Mouse (Mus musculus): ENCODE measurements around the gene Pyroxd2.
"Not testable (repeated sequence)": the region's sequence is repeated elsewhere in the genome, so short reads cannot be mapped to it uniquely, and the experiment has no call there.

Pyroxd2 gene

DNA sequence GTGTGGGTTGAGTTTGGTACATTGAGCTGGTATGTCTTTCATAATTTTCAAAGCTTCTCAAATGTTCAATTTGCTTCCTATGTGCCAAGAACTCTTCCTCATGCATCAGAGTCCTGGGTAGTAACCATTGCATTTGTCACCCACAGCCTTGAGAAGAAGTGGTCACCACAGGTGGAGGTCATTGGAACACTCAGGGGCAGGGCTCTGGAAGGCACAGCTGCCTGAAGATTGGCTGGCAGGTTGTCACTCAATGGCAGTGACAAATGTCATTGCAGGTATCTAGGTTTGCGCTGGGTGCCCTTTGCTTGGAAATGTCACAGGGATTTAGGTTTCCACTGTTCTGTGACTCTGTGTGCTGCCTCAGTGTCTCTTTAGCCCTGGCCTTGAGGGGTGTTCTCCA lies 62.3 kb downstream of the Pyroxd2 start:
- no peak for DNase-seq (ENCODE audit: low read depth, low spot score)

DNA sequence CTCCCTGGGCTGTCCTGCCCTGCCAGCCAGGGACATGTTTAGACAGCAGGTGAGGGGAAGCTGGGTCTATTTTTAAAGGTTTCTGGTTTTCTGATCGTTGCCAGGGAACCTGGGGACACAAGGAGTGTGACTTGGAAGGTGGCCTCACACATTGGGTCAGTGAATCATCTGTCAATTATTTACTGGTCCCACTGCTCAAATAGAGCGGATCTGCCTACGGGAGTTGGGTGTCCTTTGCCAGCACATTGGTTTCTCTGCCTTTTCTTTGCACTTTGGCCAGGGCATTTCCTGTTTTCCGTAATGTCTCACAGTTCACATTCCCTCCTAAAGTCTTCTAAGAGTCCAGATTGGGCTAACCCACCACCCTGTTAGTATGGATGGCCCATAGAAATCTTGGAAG lies 62.8 kb downstream of the Pyroxd2 start:
- no peak for DNase-seq (ENCODE audit: low read depth, low spot score)

DNA sequence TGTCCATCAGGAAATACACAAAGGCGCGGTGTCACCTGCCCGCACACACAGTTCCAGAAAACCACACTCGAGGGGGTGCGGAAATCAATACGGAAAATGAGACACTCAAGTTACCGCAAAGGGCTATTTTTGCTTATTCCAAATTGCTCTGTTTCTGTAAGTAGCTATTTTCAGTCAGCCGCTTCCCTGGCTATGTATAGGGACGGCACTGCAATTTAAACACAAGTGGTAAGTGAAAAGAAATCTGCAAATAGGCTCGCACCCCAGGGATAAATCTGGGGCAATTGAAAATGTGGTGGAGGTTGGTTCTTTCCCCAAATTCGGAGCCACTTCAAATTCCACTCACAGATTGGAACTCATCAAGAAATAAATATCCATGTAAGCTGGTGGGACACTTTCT lies 63.3 kb downstream of the Pyroxd2 start:
- no peak for DNase-seq (ENCODE audit: low read depth, low spot score)

- DNase-seq (ENCODE audit: low read depth, low spot score): not testable (repeated sequence)
Measured at GRCm38 (mm10) chr19:42682776-42683175, 69.8 kb downstream of the Pyroxd2 start.

DNA sequence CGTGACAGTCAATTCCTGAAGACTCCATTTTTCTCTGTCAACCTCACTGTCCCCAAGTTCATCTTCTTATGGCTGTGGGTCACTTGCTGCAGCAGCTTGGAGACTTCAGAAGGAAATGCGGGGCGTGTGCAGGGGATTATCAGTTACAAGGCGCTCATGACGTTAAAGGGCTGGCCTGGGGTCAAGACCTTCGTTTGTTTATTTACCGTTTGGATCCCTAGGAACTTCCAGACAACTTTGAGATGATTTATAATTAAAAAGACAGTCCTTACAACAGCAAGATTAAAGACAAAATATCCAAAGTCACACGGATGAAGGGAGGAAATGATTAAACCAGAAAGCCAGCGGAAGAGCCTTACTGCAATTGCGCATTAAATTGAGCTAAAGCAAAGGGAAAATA lies 74.4 kb downstream of the Pyroxd2 start:
- DNase-seq (ENCODE audit: low read depth, low spot score): no peak

DNA sequence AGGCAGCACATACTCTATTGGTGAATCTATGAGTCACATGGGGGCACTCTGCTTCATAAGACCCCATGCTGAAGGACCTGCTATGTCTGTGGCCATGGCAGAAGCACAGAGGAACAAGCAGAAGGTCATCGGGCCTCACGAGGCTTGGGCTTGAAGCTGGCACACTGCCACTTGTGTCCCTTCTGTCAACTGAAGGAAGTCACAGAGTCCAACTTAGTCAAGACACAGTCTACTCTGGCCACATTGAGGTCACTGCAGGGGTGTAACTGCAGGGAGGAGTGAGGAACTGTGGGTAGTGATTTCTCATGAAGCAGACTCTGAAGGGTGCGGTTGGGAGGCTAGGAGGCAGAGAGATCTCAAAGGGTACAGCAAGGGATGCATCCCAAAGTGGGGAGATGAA lies 75.1 kb downstream of the Pyroxd2 start:
- no peak for DNase-seq (ENCODE audit: low read depth, low spot score)

- DNase-seq (ENCODE audit: low read depth, low spot score): no peak
Measured at GRCm38 (mm10) chr19:42676931-42677330, 75.6 kb downstream of the Pyroxd2 start.
